Mouse (Mus musculus): Measurements from ENCODE around the gene Tbxas1.

The Tbxas1 gene

DNA sequence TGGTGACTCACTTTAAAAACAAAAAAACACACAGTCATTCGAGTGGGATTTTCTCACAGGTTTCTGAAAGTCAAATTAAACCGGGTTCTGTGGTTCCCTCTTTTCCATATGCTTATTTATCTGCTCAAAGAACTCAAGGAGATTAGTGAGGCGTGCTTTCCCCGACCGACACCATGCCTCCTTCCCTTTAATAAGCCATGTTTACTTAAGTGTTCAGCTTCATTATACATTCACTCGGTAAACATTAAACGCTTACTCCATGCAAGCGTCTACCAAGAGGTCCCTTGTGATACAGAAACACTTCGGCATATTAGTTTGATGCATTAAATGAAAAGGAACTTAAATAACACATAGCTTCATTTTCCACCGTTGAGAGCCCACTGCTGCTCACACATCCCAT is 111.4 kb downstream of the Tbxas1 start:
- in situ Hi-C loops (cut with MboI, MseI): no loop called here

DNA sequence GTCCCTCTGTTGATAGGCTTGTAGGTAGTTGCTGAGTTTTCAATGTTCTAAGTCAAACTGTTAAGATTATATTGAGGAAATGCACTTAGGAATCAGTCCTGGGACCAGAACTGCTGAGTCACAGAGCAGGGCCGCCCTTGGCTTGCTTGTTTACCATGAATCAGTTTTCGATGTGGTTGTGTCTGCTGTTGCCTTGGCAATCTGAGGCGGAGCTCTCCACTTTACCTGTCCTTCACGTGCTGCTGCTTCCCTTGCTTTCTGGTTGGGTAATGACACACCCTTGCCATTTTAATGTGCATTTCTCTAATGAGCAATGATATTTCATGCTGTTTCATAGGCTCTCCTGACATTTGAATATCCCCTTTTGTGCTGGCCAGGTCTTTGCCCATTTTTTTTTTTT is 116.8 kb downstream of the Tbxas1 start:
- in situ Hi-C loops (cut with MboI, MseI): no loop called here

- in situ Hi-C loops (cut with MboI, MseI): no loop called here
Measured at GRCm38 (mm10) chr6:38995774-38996173, 120.6 kb downstream of the Tbxas1 start.

DNA sequence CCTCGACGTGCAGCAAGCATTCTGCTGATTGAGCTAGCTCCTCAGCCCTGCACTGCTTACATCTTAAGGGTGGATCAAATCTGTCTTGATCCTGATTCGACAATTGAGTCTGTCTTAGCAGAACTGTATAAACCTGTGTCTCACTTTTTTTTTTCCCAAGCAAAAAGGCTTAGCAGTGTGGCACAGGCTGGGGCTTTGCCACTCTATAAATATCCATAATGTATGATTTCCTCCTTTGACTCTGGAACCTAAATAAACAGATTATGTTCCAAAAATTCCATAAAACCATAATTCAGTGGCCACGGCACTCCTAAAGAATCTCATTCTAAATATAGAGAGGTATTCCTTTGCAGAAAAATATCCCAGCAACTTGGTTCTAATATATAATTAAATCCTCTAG is 122.6 kb downstream of the Tbxas1 start:
- in situ Hi-C loops (cut with MboI, MseI): no loop called here

DNA sequence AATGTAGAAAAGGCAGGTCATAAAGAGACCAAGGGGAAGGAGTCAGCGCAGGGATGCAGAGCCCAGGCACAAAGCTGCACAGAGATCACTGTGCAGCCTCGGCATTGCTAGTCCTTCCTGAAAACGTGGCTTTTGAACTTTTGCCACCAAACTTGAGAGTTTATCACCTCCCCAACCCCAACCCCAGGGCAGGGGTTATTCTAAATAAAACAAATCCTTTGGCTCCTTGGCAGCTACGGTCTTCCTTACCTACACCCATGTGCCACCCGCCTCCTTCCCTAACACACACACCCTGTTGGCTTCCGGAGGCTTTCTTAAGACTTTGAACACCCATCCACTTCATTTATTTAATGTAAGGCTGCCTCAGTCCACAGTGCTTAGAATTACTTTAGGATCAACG is 127.9 kb downstream of the Tbxas1 start:
- in situ Hi-C loops (cut with MboI, MseI): no loop called here

DNA sequence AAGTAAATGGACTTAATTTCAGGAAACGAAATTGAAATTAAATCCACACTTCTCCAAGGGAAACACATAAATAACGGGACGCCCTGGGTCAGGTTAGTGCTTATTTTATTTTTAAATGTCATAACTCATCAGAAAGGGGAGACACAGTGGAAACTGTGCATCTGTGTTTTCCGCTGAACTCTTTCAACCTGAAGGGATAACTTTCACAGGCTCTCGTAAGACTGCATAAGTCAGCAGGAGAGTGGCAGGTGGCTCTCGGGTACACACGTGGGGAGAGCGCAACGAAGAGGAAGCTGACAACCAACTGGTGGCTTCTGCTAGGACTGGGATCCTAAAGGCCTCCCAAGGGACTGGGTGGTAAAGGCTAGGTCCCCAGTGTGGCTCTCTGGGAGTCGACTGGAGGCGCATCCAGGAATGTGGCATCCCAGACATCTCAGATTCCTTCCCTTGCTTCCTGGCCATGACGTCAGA is 128.8 kb downstream of the Tbxas1 start:
- in situ Hi-C loops (cut with MboI, MseI): no loop called here

DNA sequence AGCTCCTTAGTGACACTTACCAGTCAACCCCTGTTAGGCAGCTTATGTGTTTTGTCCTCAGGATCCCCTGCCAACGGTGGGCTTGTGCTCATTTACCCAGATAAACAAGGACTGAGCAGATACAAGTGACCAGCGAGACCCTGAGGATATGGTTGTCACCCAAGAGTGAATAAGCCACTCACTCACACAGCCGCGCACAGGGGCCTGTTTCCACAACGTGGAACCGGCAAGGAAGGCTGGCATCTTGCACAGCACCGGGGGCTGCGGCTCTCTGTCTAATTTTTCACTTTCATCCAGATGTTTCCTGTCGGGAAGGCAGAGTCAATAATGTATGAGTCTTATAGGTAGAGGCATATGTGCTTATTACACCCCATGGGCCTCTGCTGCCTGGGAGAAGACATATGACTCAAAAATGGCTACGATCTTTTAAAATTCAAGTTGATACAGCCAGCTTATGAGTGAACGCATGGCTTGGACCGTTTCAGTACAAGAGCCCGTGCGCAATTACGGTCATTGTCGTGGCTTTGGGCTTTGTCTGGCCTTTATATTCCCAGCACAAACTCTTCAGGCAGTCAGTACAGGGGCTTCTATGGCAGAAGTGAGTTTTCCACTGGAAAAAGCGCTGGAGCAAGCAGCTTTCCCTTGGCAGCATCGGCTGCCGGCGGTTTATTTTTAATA is 130.2 kb downstream of the Tbxas1 start:
- in situ Hi-C loops (cut with MboI, MseI): no loop called here

- in situ Hi-C loops (cut with MboI, MseI): no loop called here
Measured at GRCm38 (mm10) chr6:39005945-39006572, 130.9 kb downstream of the Tbxas1 start.

DNA sequence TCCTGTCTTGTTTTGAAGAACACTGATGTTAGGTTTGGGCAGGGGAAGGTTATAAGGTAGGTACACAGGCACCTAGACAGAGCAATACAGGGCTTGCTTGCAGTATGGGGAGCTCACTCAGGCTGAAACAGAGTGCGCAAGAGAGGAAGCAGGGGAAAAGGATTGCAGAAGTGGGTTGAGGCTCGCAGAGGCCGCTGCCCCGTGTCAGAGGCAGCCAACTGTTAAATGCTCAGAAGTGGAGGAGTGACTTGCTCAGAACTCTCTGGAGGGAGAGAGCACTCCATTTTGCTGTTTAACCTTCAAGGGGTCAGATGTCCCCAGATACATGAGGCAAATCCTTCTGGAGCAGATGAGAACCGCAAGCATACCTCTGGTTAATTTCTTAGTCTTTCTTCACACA is 132.0 kb downstream of the Tbxas1 start:
- in situ Hi-C loops (cut with MboI, MseI): no loop called here

DNA sequence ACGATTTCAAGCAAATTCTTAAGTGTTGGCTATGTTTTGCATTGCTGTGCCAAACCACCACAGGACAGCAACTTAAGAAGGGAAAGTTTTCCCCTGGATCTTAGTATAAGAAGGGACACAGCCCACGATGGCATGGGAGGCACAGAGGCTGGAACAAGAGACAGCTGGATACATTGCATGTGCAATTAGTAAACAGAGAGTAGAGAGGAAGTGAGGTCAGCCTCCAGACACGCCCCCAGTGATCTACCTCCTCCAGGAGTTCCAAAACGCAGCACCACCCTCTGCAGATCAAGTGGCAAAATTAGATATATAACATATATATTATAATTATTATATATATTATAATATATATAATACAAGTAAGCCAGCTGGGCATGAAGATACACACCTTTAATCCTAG is 132.9 kb downstream of the Tbxas1 start:
- in situ Hi-C loops (cut with MboI, MseI): no loop called here

DNA sequence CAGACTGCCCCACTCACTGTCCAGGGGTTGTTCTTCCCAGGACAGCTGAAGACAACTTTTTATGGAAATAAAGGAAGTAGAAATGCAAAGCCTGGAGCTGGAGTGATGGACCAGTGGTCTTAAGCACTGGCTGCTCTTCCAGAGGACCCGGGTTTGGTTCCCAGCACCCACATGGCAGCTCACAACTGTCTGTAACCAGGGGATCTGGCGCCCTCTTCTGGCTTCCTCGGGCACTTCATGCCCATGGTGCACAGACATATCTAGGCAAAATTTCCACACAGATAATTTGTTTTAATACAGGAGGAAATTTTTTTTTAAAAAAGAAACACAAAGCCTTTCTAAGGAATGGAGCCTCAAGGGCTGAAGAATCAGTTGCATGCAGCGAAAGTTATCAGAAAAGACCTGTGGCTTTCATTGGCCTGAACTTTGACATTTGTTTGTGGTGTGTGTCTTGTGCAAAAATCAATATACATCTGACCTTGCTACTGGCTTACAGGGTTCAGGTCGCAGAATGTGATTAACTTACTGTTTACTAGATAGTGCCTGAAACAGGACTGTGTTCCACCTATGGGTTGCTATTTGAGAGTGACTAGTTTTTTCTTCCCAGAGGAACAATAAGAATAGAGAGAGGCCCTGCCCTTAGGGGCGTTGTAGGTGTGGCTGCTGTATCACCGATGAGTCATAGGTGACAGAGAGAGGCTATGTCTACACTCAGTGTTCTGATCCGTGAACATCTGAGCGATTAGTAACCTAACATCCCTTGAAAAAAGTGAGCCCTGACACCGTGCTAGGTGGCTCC is 138.0 kb downstream of the Tbxas1 start:
- in situ Hi-C loops (cut with MboI, MseI): loop anchor here (5.0 kb wide), 1 partner anchor 49 kb away; no protein-coding TSS in a partner anchor

GRCm38 (mm10) chr6:39017942-39018341 is 142.7 kb downstream of the Tbxas1 start:
- in situ Hi-C loops (cut with MboI, MseI): no loop called here

DNA sequence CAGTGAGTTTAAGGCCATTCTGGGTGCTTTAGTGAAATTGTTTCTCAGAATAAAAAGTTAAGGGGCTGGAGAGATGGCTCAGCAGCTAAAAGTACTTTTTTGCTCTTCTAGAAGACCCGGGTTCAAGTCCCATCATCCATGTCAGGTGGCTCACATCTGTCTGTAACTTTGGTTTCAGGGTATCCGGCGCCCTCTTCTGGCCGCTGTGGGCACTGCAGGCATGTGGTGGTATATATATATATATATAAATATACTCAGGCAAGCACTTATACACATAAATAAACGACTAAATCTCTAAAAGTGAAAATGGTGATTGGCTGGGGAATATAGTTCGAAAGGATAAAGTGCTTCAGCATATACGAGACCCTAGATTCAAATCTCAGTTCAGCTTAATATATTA is 143.6 kb downstream of the Tbxas1 start:
- in situ Hi-C loops (cut with MboI, MseI): no loop called here

GRCm38 (mm10) chr6:39019219-39019618 is 144.0 kb downstream of the Tbxas1 start:
- in situ Hi-C loops (cut with MboI, MseI): no loop called here

- in situ Hi-C loops (cut with MboI, MseI): no loop called here
Measured at GRCm38 (mm10) chr6:39021909-39022308, 146.7 kb downstream of the Tbxas1 start.

GRCm38 (mm10) chr6:39022461-39023181 is 147.4 kb downstream of the Tbxas1 start:
- in situ Hi-C loops (cut with MboI, MseI): no loop called here

GRCm38 (mm10) chr6:39024631-39025030 is 149.4 kb downstream of the Tbxas1 start:
- in situ Hi-C loops (cut with MboI, MseI): no loop called here

- in situ Hi-C loops (cut with MboI, MseI): no loop called here
Measured at GRCm38 (mm10) chr6:39025038-39025437, 149.8 kb downstream of the Tbxas1 start.

GRCm38 (mm10) chr6:39030714-39031113 is 155.5 kb downstream of the Tbxas1 start:
- in situ Hi-C loops (cut with MboI, MseI): no loop called here

GRCm38 (mm10) chr6:39033676-39034075 is 158.5 kb downstream of the Tbxas1 start:
- in situ Hi-C loops (cut with MboI, MseI): no loop called here

DNA sequence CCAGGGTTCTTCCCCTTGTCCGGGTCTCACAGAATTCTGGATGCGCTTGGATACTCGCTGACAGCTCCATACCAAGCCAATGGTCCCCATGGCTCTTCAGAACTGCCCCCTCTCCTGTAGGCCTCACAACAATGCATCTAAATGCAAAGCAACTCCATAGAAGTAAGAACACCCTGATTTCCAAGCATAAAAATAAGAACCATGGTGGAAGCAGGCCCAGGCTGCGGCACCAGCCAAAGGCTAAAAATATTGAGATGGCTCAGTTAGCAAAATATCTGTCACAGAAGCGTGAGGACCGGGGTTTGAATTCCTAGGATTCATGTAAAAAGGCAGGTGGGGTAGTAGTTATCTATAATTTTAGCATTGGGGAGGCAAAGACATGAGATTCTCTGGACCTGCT is 159.8 kb downstream of the Tbxas1 start:
- in situ Hi-C loops (cut with MboI, MseI): loop anchor here (5.0 kb wide), 1 partner anchor 98 kb away; no protein-coding TSS in a partner anchor

- in situ Hi-C loops (cut with MboI, MseI): loop anchor here (5.0 kb wide), 1 partner anchor 99 kb away; no protein-coding TSS in a partner anchor
Measured at GRCm38 (mm10) chr6:39036204-39036603, 161.0 kb downstream of the Tbxas1 start.

All from T-helper 2 cell (primary cell).